Mouse (Mus musculus): ENCODE measurements around the gene Wdr12. TPM values are rescaled to one million over a fixed set of nuclear protein-coding genes. Genes with fewer than 3 reads are reported as not detected.
A peak's percentile ranks its signal among the peaks of the same experiment; 100 is the strongest.
"Not testable (repeated sequence)": the region's sequence is repeated elsewhere in the genome, so short reads cannot be mapped to it uniquely, and the experiment has no call there.

The Wdr12 gene
- polyA plus RNA-seq (2016; fragmentation: Nextera tagmentation; extraction: Ambion mirVana): 38.3 and 46.1 TPM in 2 replicates

DNA sequence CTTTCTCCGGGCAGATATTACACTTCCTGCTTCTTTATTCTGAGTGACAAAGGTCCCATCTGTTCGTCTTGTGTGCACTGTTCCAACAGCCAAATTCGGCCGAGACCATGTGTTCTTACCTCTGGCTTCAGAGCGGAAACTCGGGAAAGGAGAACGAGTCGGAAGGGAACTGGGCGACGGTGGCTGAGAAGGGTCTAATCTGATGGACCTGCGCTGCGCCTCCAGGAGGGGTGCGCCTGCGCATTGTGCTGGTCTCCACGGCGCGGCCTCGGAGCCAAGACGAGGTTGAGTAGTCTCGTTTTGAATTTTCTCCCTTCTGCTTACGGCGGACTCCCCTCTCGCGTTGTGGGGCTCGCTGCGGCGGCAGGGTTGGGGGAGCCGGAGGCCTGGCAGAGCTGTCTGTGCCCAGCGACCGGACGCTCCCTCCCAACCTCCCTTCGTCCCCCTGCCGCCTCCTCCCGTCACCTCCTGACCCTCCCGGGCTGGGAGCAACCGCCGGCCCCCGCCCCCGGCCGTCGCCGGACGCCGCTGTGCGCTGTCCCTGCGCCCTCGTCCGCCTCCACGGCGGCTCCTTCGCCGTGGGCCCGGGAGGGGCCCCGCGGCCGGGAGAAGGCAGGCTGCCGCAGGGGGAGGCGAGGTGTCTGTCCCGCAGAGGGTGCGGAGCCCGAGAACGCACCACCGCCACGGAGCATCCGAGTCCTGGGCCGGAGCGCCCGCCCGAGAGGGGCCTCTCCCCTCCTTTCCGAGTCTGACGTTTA is at the start of gene Wdr12, which contains the start of gene Carf:
TSS of gene Wdr12 (minus strand) at position 622 of the 758 bp plus-strand sequence.
TSS of gene Carf (plus strand) at position 224 of the 758 bp plus-strand sequence.
- peak within 1 kb of the TSS; percentile 99 for H3K27ac ChIP-seq
- no peaks in the 10 kb centered on the region for H3K27me3 ChIP-seq
- ATAC-seq (ENCODE audit: low FRiP score): peak; percentile 98
- H3K36me3 ChIP-seq: peaks cover 9% of the 10 kb centered on the region
- H3K4me1 ChIP-seq: peaks cover 12% of the 10 kb centered on the region
- peak within 1 kb of the TSS; percentile 93 for H3K9ac ChIP-seq
- H3K4me3 ChIP-seq: peak within 1 kb of the TSS; percentile 89
- no peaks in the 10 kb centered on the region for H3K9me3 ChIP-seq (replicated peaks)
- peak within 1 kb of the TSS; percentile 88 for H3K4me2 ChIP-seq (replicated peaks)
- WGBS: under 1% methylated on average over 71 of the region's 71 CpGs

DNA sequence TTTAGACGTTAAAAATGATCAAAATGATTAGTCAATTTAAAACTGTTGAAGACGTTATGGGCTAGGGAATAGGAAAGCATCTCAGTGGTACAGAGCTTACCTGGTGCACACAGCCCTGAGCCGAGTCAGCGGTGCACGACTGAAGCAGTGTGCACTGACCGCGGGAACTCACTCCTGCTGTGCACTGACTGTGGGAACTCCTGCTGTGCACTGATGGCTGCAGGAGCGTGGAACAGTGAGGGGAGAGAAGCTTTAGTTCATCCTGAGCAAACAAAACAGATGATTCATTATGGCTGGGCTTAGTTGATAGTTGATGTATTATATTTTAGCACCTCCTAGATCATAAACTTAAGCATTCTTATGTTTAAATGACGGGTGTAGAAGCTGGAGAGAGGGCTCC is 38.9 kb upstream of the Wdr12 start:
- H3K4me3 ChIP-seq: no peak overlapping the region
- no peak overlapping the region for H3K27ac ChIP-seq
- no peak overlapping the region for H3K4me2 ChIP-seq (replicated peaks)
- WGBS: 41% methylated on average over 9 of the region's 9 CpGs
- no peaks in the 10 kb centered on the region for H3K9me3 ChIP-seq (replicated peaks)
- H3K9ac ChIP-seq: no peak overlapping the region
- H3K4me1 ChIP-seq: no peaks in the 10 kb centered on the region
- 0 out of 2 replicates have a peak, but pooled peaks cover 3% of the 10 kb centered on the region for H3K36me3 ChIP-seq
- no peaks in the 10 kb centered on the region for H3K27me3 ChIP-seq
- no peak for ATAC-seq (ENCODE audit: low FRiP score)

DNA sequence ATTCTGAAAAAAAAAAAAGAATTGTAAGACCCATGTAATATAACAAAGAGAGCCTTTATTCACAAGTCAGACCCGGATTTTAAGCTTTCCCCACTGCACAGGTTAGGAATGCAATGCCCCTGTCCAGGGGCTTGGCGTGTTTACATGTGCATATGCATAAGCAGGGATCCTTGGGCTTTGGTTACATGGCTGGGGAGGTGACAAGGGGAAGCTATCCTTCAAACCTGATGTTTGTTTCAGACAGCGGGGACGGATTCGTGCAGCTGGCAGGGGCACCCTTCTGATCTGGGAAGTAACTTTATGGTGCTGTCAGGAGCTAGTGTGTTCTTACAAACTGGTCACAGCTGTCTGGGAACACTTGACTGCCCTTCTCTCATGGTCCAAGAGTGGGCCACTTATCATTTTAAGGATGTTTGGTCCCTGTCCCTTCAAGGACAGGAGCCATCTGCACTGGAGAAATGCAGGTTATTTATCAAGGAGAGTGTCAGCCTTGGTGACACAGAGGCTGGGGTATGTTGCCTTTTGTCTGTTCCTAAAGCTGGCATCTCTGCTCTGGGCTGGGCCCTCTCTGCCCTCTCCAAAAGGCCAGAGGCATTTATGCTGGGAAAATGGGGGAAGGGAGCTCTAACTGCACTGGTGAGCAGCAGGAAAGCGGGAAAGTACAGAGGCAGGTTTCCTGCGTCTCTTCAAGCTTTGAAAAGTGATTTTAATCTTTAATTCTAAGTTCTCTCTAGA is 19.4 kb upstream of the Wdr12 start:
- ATAC-seq (ENCODE audit: low FRiP score): no peak
- no peak overlapping the region for H3K4me2 ChIP-seq (replicated peaks)
- no peaks in the 10 kb centered on the region for H3K27me3 ChIP-seq
- H3K36me3 ChIP-seq: peaks cover 3% of the 10 kb centered on the region; the same call in 1 of the 2 replicates
- H3K9ac ChIP-seq: no peak overlapping the region
- no peak overlapping the region for H3K4me3 ChIP-seq
- 85% methylated on average over 7 of the region's 7 CpGs for WGBS
- no peaks in the 10 kb centered on the region for H3K4me1 ChIP-seq
- no peaks in the 10 kb centered on the region for H3K9me3 ChIP-seq (replicated peaks)
- H3K27ac ChIP-seq: no peak overlapping the region

DNA sequence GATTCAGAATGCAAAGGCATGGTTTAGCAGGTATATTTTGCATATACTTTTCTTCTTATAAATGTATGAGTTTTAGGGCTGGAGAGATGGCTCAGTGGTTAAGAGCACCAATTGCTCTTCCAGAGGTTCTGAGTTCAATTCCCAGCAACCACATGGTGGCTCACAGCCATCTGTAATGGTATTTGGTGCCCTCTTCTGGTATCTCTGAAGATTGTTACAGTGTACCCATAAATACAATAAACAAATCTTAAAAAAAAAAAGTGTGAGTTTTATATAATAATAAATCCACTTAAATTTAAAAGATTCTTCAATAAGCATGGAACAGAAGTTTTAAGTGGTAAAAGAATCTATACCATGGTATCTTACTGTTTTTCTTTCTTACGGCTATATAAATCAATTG is 6.1 kb upstream of the Wdr12 start:
- ATAC-seq (ENCODE audit: low FRiP score): no peak
- Histone ChIP-seq H3K9me3 (replicated peaks) (no peaks in the 10 kb centered on the region), H3K27me3 (no peaks in the 10 kb centered on the region), H3K4me1 (no peaks in the 10 kb centered on the region), H3K4me3 (no peak overlapping the region), H3K27ac (no peak overlapping the region), H3K9ac (no peak overlapping the region), H3K4me2 (replicated peaks) (no peak overlapping the region), H3K36me3 (peaks cover 10% of the 10 kb centered on the region; the same call in 1 of the 2 replicates)
- WGBS: 98% methylated on average over 1 of the region's 1 CpGs

DNA sequence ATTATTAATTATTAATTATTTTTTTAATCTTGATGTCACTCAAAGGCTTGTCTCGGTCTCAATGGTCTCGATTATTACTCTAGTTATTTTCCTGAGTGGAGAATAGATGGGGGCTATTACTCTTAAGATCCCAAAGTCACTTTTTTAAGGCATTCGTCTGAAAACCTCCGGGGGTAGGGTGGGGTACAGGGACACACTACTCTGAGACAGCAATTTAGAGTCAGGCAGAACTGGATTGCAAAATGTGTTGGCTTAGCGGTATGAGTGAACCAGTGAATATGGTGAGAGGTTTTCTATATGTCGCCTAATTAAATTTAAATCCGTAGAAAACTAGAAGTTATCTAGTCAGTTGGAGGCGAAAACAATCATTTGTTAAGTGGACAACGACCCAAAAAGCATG is 394 bp upstream of the Wdr12 start:
- WGBS: 12% methylated on average over 9 of the region's 9 CpGs
- Histone ChIP-seq H3K9me3 (replicated peaks) (no peaks in the 10 kb centered on the region), H3K27ac (peak overlapping the region; percentile 99; the same call in 1 of the 2 replicates), H3K4me1 (peaks cover 12% of the 10 kb centered on the region), H3K4me3 (peak overlapping the region; percentile 89), H3K9ac (peak overlapping the region; percentile 93), H3K36me3 (peaks cover 6% of the 10 kb centered on the region), H3K27me3 (no peaks in the 10 kb centered on the region), H3K4me2 (replicated peaks) (peak overlapping the region; percentile 56)
- ATAC-seq (ENCODE audit: low FRiP score): no peak

DNA sequence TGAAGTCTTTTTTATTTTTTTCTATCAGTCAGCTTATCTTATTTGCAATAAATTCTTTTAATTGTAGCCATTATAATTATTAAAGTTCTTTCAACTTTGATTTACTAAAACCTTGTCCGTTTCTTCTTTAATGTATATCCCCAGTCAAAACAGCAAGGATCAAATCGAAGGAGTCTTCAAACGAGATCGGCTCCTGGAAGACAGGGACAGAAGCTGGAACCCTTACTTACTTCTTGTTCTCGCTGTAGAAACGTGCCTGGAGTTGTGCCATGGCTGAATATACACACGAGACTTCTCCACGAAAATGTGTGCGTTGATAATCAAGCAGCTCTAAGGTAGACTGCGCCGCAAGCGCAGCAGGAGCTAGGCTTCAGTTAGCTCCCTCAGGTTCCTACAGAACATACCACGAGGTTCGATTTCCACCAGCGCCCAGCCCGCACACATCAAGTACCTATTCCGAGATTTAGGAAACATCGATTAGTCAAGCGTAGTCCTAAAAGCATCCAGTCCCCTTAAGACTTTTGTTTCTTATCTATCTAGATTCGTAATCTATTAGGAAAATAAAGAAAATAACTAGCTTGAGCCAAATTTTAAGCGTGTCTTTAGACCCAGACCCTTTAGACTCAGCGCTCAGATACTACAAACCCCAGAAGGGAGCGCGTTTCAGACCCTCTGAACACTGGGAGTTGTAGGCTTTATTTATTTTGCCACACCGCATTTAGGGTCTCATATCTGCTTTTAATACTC is 995 bp downstream of the Wdr12 start:
- Histone ChIP-seq H3K9ac (peak overlapping the region; percentile 93), H3K36me3 (peaks cover 16% of the 10 kb centered on the region), H3K9me3 (replicated peaks) (no peaks in the 10 kb centered on the region), H3K27ac (peak overlapping the region; percentile 99), H3K27me3 (no peaks in the 10 kb centered on the region), H3K4me2 (replicated peaks) (peak overlapping the region; percentile 88), H3K4me1 (peaks cover 12% of the 10 kb centered on the region), H3K4me3 (peak overlapping the region; percentile 89)
- WGBS: under 1% methylated on average over 25 of the region's 25 CpGs
- peak; percentile 92 for ATAC-seq (ENCODE audit: low FRiP score)

DNA sequence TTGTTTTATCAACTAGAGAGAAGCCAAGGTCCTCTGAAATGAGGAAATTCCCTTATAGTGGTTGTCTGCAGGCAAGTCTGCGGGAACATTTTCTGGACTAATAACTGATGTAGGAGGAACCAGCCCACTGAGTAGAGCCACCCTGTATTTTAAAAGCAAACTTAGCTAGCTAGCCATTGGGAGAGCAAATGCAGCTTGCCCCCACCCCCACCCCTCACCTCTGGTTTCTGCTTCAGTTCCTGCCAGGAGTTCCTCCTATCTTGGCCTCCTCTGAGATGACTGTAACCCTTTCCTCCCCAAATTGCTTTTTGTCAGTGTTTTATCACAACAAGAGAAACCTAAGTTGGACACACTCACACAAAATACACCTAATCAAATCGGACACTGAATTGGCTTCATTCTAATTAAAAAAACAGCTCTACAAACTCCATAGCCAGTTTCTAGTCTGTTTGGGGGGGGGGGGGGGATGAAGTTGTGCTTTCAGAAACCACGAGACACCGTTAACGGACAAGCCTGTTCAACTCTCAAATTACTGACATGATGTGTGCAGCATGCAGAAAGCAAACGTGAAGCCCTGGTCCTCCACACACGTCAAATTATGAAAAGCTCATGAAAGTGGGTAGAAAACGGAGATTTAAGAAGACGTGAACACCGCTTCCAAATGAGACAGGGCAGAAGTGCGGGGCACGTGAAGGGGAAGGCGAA is 1.7 kb downstream of the Wdr12 start:
- Histone ChIP-seq H3K36me3 (peaks cover 22% of the 10 kb centered on the region), H3K27ac (no peak overlapping the region), H3K4me3 (peak overlapping the region; percentile 89), H3K27me3 (no peaks in the 10 kb centered on the region), H3K4me1 (peaks cover 12% of the 10 kb centered on the region), H3K9me3 (replicated peaks) (no peaks in the 10 kb centered on the region), H3K9ac (peak overlapping the region; percentile 93; the same call in 1 of the 2 replicates), H3K4me2 (replicated peaks) (peak overlapping the region; percentile 88)
- no peak for ATAC-seq (ENCODE audit: low FRiP score)
- 10% methylated on average over 13 of the region's 13 CpGs for WGBS

DNA sequence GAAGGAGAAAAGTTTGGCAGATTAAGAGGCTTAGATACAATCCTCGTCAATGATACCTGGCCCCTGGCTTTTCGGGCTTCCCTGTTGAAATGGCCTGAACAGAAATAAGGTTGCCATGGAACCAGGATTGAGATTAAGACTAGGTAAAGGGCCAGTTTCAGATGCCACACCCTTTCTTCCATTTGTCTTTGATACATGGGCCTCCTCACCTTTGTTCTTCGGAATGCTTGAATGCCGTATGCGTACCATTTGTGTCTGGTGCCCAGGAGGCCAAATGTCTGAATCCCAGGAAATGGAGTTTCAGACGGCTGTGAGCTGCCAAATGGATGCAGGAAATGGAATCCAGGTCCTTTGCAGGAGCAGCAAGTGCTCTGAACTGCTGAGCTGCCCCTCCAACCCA is 22.0 kb downstream of the Wdr12 start:
- ATAC-seq (ENCODE audit: low FRiP score): no peak
- H3K4me2 ChIP-seq (replicated peaks): no peak overlapping the region
- H3K36me3 ChIP-seq: peaks cover 22% of the 10 kb centered on the region
- WGBS: 87% methylated on average over 6 of the region's 6 CpGs
- no peaks in the 10 kb centered on the region for H3K9me3 ChIP-seq (replicated peaks)
- no peaks in the 10 kb centered on the region for H3K4me1 ChIP-seq
- H3K4me3 ChIP-seq: no peak overlapping the region
- no peak overlapping the region for H3K9ac ChIP-seq
- H3K27ac ChIP-seq: no peak overlapping the region
- no peaks in the 10 kb centered on the region for H3K27me3 ChIP-seq

DNA sequence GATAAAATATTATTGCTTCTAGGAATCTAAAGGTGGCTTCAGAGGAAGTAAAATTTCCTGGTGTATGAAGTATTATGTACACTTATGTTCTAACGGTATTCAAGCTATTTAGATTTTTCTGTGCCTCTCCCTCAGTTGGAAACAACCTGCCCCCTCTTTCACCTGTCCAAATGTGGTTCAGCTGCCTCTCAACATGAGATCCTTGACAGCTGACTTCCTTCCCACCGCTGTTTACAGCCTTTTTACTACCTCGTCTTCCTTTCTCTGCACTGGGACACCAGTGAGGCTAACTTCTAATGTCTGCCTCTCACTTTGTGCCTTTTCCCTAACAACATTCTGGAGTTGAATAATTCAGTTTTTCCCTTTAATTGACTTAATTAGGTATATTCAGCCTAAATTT is 22.9 kb downstream of the Wdr12 start:
- H3K4me3 ChIP-seq: no peak overlapping the region
- no peak overlapping the region for H3K4me2 ChIP-seq (replicated peaks)
- no peaks in the 10 kb centered on the region for H3K4me1 ChIP-seq
- no peak overlapping the region for H3K27ac ChIP-seq
- H3K9ac ChIP-seq: no peak overlapping the region
- no peaks in the 10 kb centered on the region for H3K9me3 ChIP-seq (replicated peaks)
- ATAC-seq (ENCODE audit: low FRiP score): no peak
- H3K27me3 ChIP-seq: no peaks in the 10 kb centered on the region
- H3K36me3 ChIP-seq: peaks cover 19% of the 10 kb centered on the region
- WGBS: 84% methylated on average over 3 of the region's 3 CpGs

DNA sequence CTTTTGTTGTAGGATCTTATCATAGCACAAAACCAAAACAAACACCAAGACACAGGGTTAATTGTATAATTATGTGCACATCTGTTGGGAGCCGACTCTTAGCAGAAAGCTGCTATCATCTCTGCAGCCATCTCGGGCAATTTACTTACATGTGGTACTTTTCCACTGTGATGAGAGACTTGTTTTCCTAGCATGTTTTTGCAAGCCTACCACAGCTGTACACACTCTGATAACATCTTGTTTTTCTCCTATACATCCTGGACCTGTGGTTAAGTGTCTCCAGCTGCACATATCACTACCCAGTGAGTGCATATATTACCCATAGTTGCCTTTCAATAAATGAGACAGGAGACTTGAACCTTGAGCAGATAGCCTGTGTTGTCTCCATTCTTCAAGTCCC is 23.5 kb downstream of the Wdr12 start:
- Histone ChIP-seq H3K27ac (no peak overlapping the region), H3K9ac (no peak overlapping the region), H3K4me1 (no peaks in the 10 kb centered on the region), H3K4me3 (no peak overlapping the region), H3K27me3 (no peaks in the 10 kb centered on the region), H3K36me3 (peaks cover 14% of the 10 kb centered on the region), H3K9me3 (replicated peaks) (no peaks in the 10 kb centered on the region), H3K4me2 (replicated peaks) (no peak overlapping the region)
- no peak for ATAC-seq (ENCODE audit: low FRiP score)
- WGBS: 83% methylated on average over 2 of the region's 2 CpGs

DNA sequence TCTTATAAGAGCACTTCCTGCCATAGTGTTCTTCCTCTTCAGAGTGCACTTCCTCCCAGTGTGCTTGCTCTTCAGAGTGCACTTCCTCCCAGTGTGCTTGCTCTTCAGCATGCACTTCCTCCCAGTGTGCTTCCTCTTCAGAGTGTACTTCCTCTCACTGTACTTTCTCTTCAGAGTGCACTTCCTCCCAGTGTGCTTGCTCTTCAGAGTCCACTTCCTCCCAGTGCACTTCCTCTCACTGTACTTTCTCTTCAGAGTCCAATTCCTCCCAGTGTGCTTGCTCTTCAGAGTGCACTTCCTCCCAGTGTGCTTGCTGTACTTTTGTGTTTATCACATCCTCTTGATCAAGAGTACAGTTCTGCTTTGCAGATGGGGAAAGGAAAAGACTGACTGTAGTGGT is 27.7 kb downstream of the Wdr12 start:
- H3K27me3 ChIP-seq; H3K9ac ChIP-seq; ATAC-seq (ENCODE audit: low FRiP score); H3K27ac ChIP-seq; H3K4me2 ChIP-seq (replicated peaks); H3K9me3 ChIP-seq (replicated peaks); H3K36me3 ChIP-seq; H3K4me1 ChIP-seq; H3K4me3 ChIP-seq: not testable (repeated sequence)

DNA sequence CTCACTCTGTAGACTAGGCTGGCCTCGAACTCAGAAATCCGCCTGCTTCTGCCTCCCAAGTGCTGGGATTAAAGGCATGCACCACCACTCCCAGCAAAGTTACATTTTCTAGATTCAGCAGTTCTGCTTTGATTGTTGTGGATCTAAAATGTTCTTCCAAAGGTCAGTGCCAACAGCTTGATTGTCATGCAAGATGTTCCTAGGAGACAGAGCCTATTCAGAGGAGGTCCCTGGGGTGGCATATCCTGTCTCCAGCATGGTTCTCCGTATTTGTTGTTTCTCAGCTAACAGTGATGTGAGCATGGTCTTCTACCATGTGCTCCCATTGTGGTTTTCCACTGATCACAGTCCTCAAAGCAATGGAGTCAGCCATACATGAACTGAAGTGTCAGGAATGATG is 42.1 kb downstream of the Wdr12 start:
- Histone ChIP-seq H3K27me3 (no peaks in the 10 kb centered on the region), H3K9ac (no peak overlapping the region), H3K4me3 (no peak overlapping the region), H3K27ac (no peak overlapping the region), H3K9me3 (replicated peaks) (no peaks in the 10 kb centered on the region), H3K36me3 (no peaks in the 10 kb centered on the region), H3K4me1 (no peaks in the 10 kb centered on the region), H3K4me2 (replicated peaks) (no peak overlapping the region)
- ATAC-seq (ENCODE audit: low FRiP score): no peak
- WGBS: 80% methylated on average over 3 of the region's 3 CpGs

All from hindbrain, embryonic 12.5 days (tissue).